ENCODE assay signal across 26 mouse cellular contexts in the genomic region with DNA sequence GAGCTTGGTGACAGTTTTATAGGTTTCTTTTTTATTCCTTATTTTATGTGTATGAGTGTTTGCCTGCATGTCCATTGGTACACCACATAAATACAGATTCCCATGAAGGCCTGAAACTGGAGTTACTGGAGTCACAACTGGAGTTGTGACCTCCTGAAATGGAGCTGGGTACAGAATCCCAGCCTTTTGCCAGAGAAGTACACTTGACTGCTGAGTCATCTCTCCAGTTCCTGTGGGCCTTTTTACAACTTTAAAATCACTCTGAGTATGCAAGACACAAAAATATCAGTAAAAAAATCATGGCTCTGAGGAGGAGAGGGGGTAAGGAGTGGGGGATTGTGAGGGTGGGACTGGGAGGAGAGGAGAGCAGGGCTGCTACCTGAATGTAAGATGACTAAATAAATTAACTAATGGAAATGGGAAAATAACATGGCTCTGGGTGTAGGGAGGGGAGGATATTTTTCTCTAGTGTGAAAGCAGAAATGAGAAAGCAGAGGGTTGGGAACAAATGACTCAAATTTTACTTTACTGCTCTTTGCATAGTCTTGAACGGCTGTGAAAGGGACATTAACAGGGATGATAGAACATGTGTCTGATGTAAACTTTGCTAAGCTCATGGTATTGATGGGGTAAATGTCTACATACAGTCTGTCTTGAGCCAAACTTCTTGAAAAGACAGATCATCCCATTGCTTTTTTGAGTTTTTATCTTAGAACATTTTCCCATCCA. TPM values are rescaled to one million over a fixed set of nuclear protein-coding genes. Genes with fewer than 3 reads are reported as not detected.
A peak's percentile ranks its signal among the peaks of the same experiment; 100 is the strongest.
DNase-seq lines count a peak whose midpoint lies in the region; ATAC-seq and TF ChIP-seq lines count a peak whose summit lies in the region.
"Had no signal": no experiment of that assay in that cellular context is flagged by ENCODE, and none has a peak within 500 bp of the region (broad histone marks: within the 10 kb centered on the region; RNA-seq: fewer than 3 reads in every experiment).

No protein-coding gene starts in this region.

- H3K9me3 ChIP-seq in stomach, embryonic 15.5 days, result no peaks in the 10 kb centered on the region
- no peaks in the 10 kb centered on the region for H3K9me3 ChIP-seq in stomach, postnatal 0 days (ENCODE audit: control insufficient read depth, low read length)
- no peaks in the 10 kb centered on the region for H3K9me3 ChIP-seq in forebrain, postnatal 0 days (ENCODE audit: low read length)
- H3K9me3 ChIP-seq: forebrain, embryonic 12.5 days; forebrain, embryonic 15.5 days; heart, embryonic 12.5 days; heart, embryonic 15.5 days had no signal

- peak; percentile 64 for ATAC-seq in frontal cortex, adult (ENCODE audit: low TSS enrichment)
- ATAC-seq in stomach, embryonic 15.5 days (ENCODE audit: insufficient read depth, low FRiP score, low read depth), result no peak
- ATAC-seq in stomach, postnatal 0 days (ENCODE audit: low FRiP score, low TSS enrichment), result no peak
- ATAC-seq in forebrain, postnatal 0 days, result no peak
- ATAC-seq: forebrain, embryonic 15.5 days; hindbrain, postnatal 0 days; inflammation-experienced regulatory T-cells, adult 6 months; intestine, postnatal 0 days had no signal

- no peaks in the 10 kb centered on the region for H3K4me1 ChIP-seq in stomach, embryonic 15.5 days
- no peaks in the 10 kb centered on the region for H3K4me1 ChIP-seq in stomach, postnatal 0 days (replicated peaks; ENCODE audit: control insufficient read depth, insufficient read depth)
- no peaks in the 10 kb centered on the region for H3K4me1 ChIP-seq in forebrain, postnatal 0 days (ENCODE audit: insufficient read depth)
- H3K4me1 ChIP-seq: forebrain, embryonic 12.5 days; forebrain, embryonic 15.5 days; heart, embryonic 15.5 days had no signal

- H3K27me3 ChIP-seq in stomach, embryonic 15.5 days (replicated peaks), result no peaks in the 10 kb centered on the region
- H3K27me3 ChIP-seq in stomach, postnatal 0 days (ENCODE audit: control insufficient read depth, insufficient read depth, low read length), result no peaks in the 10 kb centered on the region
- no peaks in the 10 kb centered on the region for H3K27me3 ChIP-seq in forebrain, postnatal 0 days (ENCODE audit: insufficient read depth, low read length)
- H3K27me3 ChIP-seq: forebrain, embryonic 12.5 days; forebrain, embryonic 15.5 days; heart, embryonic 12.5 days; heart, embryonic 15.5 days had no signal

- no peak overlapping the region for H3K4me3 ChIP-seq in stomach, embryonic 15.5 days (replicated peaks)
- no peak overlapping the region for H3K4me3 ChIP-seq in stomach, postnatal 0 days (ENCODE audit: low read depth, low read length)
- H3K4me3 ChIP-seq in forebrain, postnatal 0 days (ENCODE audit: low read depth, low read length), result no peak overlapping the region
- H3K4me3 ChIP-seq: forebrain, embryonic 12.5 days; forebrain, embryonic 15.5 days; heart, embryonic 12.5 days; heart, embryonic 15.5 days had no signal

- H3K27ac ChIP-seq in stomach, embryonic 15.5 days, result 0 out of 2 replicates have a peak overlapping the region, but pooled peaks have one; percentile 4
- no peak overlapping the region for H3K27ac ChIP-seq in stomach, postnatal 0 days (replicated peaks)
- no peak overlapping the region for H3K27ac ChIP-seq in forebrain, postnatal 0 days (ENCODE audit: low read depth, low read length)
- H3K27ac ChIP-seq: forebrain, embryonic 12.5 days; forebrain, embryonic 15.5 days; heart, embryonic 15.5 days; hindbrain, embryonic 14.5 days; hindbrain, postnatal 0 days had no signal

- no peak overlapping the region for H3K4me2 ChIP-seq in stomach, embryonic 15.5 days
- no peak overlapping the region for H3K4me2 ChIP-seq in stomach, postnatal 0 days (replicated peaks; ENCODE audit: low read depth)
- H3K4me2 ChIP-seq in forebrain, postnatal 0 days (ENCODE audit: low read depth), result no peak overlapping the region
- H3K4me2 ChIP-seq: forebrain, embryonic 12.5 days; forebrain, embryonic 15.5 days; heart, embryonic 12.5 days; heart, embryonic 15.5 days; hindbrain, embryonic 14.5 days had no signal

- no peak overlapping the region for H3K9ac ChIP-seq in stomach, embryonic 15.5 days
- H3K9ac ChIP-seq in stomach, postnatal 0 days (ENCODE audit: low read length), result no peak overlapping the region
- H3K9ac ChIP-seq in forebrain, postnatal 0 days, result no peak overlapping the region
- H3K9ac ChIP-seq: forebrain, embryonic 12.5 days; forebrain, embryonic 15.5 days; heart, embryonic 12.5 days; heart, embryonic 15.5 days; hindbrain, embryonic 14.5 days had no signal

- H3K36me3 ChIP-seq in stomach, embryonic 15.5 days, result no peaks in the 10 kb centered on the region
- H3K36me3 ChIP-seq in stomach, postnatal 0 days (ENCODE audit: control insufficient read depth, insufficient read depth, low read length), result no peaks in the 10 kb centered on the region
- H3K36me3 ChIP-seq in forebrain, postnatal 0 days (ENCODE audit: insufficient read depth), result no peaks in the 10 kb centered on the region
- H3K36me3 ChIP-seq: forebrain, embryonic 12.5 days; forebrain, embryonic 15.5 days; heart, embryonic 12.5 days; heart, embryonic 15.5 days had no signal

- TF ChIP-seq EP300 in stomach, postnatal 0 days (optimal IDR thresholded peaks at IDR 0.05), result no peak

- DNase-seq in frontal cortex, postnatal 36 days (ENCODE audit: low spot score in 2 of 2), result no peak
- no peak for DNase-seq in stomach, postnatal 0 days (ENCODE audit: low spot score)
- DNase-seq in fibroblast of lung, adult 2 months (ENCODE audit: low read depth), result peak; percentile 40
- DNase-seq in forebrain, postnatal 0 days, result no peak
- DNase-seq in gastrocnemius, postnatal 10 days, result no peak
- DNase-seq: adrenal gland, adult 2 months; adrenal gland, postnatal 14 days; B cell, adult 2 months; cerebellum, adult 11-12 months; cerebellum, adult 8-10 months; cerebellum, postnatal 14 days; gastrocnemius, postnatal 14 days; heart, adult 18-20 months; heart, postnatal 10 days; heart, postnatal 36 days had no signal

- 49% methylated on average over 1 of the region's 1 CpGs for WGBS in stomach, embryonic 15.5 days
- whole genome bisulfite sequencing in stomach, postnatal 0 days, result 59% methylated on average over 1 of the region's 1 CpGs
- 90% methylated on average over 1 of the region's 1 CpGs for whole genome bisulfite sequencing in forebrain, postnatal 0 days

- no peak for TF ChIP-seq CTCF in stomach, postnatal 0 days (IDR thresholded peaks at IDR 0.05; ENCODE audit: low read depth)
- no peak for TF ChIP-seq CTCF in forebrain, postnatal 0 days (IDR thresholded peaks at IDR 0.05; ENCODE audit: low read depth)

RNA-seq across cellular contexts. Expression of a gene that starts 53.2 kb away (rescaled TPM):
- 17.7 and 18.0 TPM in 2 replicates for polyA plus RNA-seq in stomach, embryonic 15.5 days (2015; fragmentation: Nextera tagmentation; extraction: Ambion mirVana)
- polyA plus RNA-seq in stomach, postnatal 0 days (2015; fragmentation: Nextera tagmentation; extraction: Ambion mirVana), result 15.4 and 20.4 TPM in 2 replicates
- 0.38 and 1.8 TPM in 2 replicates for total RNA-seq in forebrain, postnatal 0 days (2014; rRNA removed)
- polyA plus RNA-seq in forebrain, postnatal 0 days (2015; fragmentation: Nextera tagmentation; extraction: Ambion mirVana), result 1.1 and 1.9 TPM in 2 replicates
- total RNA-seq in gastrocnemius, postnatal 10 days (2021), result 1 to 10 TPM; 2.0 to 2.1 TPM
- total RNA-seq: MEL had no signal
- polyA plus RNA-seq: inflammation-experienced regulatory T-cells, adult 6 months had no signal
